Mouse (Mus musculus): ENCODE data around the gene Anks1. TPM values are rescaled to one million over a fixed set of nuclear protein-coding genes. Genes with fewer than 3 reads are reported as not detected.

The Anks1 gene
- polyA plus RNA-seq, 1 experiment from 2014 or later: 93.6 TPM

- Histone ChIP-seq H3K27ac (no peak overlapping the region), H3K36me3 (no peaks in the 10 kb centered on the region), H3K4me1 (peaks cover 5% of the 10 kb centered on the region; the same call in 1 of the 2 replicates), H3K27me3 (replicated peaks) (no peaks in the 10 kb centered on the region), H3K9ac (no peak overlapping the region), H3K9me3 (peaks cover 4% of the 10 kb centered on the region), H3K4me3 (no peak overlapping the region), H3K4me2 (replicated peaks) (no peak overlapping the region)
- ATAC-seq (ENCODE audit: low FRiP score, low read depth): no peak
- WGBS: 92% methylated on average over 13 of the region's 13 CpGs
Measured at GRCm38 (mm10) chr17:28097308-28097707, 188.2 kb downstream of the Anks1 start.

DNA sequence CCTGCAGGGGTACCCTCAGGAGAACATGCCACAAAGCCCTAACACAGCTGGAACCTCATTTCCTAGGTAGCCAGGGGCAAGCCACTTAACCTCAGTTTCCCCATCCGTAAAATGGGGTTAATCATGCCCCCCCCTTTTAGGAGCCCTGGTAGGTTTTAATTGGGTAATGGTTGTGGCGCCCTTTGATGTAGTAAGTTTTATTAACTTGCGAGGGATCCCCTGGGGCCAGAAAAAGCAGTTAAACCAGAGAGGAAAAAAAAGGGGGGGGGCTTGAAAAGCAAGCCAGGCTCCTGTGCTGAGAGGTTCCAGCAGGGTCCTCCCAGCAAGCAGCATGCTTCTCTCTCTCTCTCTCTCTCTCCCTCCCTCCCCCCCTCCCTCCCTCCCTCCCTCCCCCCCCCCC lies 190.0 kb downstream of the Anks1 start:
- Histone ChIP-seq H3K27me3 (replicated peaks) (no peaks in the 10 kb centered on the region), H3K27ac (no peak overlapping the region), H3K9me3 (peaks cover under 1% of the 10 kb centered on the region), H3K9ac (no peak overlapping the region), H3K36me3 (no peaks in the 10 kb centered on the region), H3K4me1 (peaks cover 6% of the 10 kb centered on the region; the same call in 1 of the 2 replicates), H3K4me3 (no peak overlapping the region), H3K4me2 (replicated peaks) (no peak overlapping the region)
- no peak for ATAC-seq (ENCODE audit: low FRiP score, low read depth)
- 21% methylated on average over 3 of the region's 3 CpGs for WGBS

- Histone ChIP-seq H3K27ac (0 out of 2 replicates have a peak overlapping the region, but pooled peaks have one; percentile 59), H3K9me3 (no peaks in the 10 kb centered on the region), H3K4me1 (peaks cover 6% of the 10 kb centered on the region; the same call in 1 of the 2 replicates), H3K4me2 (replicated peaks) (no peak overlapping the region), H3K4me3 (no peak overlapping the region), H3K9ac (no peak overlapping the region), H3K27me3 (replicated peaks) (no peaks in the 10 kb centered on the region), H3K36me3 (no peaks in the 10 kb centered on the region)
- WGBS: 87% methylated on average over 1 of the region's 1 CpGs
- no peak for ATAC-seq (ENCODE audit: low FRiP score, low read depth)
Measured at GRCm38 (mm10) chr17:28100669-28101068, 191.6 kb downstream of the Anks1 start.

DNA sequence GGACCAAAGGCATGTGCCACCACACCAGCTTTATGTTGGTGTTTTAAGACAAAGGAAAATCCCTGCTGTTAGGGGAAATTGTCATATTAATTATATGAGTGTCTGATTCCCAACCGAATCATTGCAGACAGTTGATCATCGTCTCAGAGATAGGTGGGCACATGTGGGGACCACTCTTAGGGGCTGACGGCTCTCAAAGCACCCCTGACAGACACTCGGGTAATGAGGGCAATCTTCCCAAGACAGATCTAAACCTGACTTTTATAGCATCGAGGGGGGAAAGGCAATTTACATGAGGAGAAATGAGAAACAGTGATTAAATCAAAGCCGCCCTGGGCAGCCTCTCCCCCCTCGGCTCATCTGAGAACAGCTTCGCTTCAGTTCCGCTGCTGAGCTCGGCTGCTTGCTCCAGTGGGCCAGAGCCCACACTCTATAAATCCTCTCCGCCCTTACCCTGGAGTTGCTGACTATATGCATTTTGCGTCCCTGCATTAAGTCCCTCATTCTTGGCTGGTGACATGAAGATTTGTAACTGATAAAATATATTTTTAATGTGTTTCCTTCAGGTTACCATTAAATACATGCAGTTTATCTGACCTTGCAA lies 192.3 kb downstream of the Anks1 start:
- H3K4me3 ChIP-seq: no peak overlapping the region
- no peaks in the 10 kb centered on the region for H3K36me3 ChIP-seq
- H3K27ac ChIP-seq: peak overlapping the region; percentile 59; the same call in 1 of the 2 replicates
- no peak overlapping the region for H3K4me2 ChIP-seq (replicated peaks)
- H3K9me3 ChIP-seq: no peaks in the 10 kb centered on the region
- H3K4me1 ChIP-seq: peaks cover 6% of the 10 kb centered on the region; the same call in 1 of the 2 replicates
- WGBS: 28% methylated on average over 12 of the region's 12 CpGs
- H3K9ac ChIP-seq: no peak overlapping the region
- no peaks in the 10 kb centered on the region for H3K27me3 ChIP-seq (replicated peaks)
- ATAC-seq (ENCODE audit: low FRiP score, low read depth): 0 out of 2 replicates have a peak, but pooled peaks have one; percentile 70

DNA sequence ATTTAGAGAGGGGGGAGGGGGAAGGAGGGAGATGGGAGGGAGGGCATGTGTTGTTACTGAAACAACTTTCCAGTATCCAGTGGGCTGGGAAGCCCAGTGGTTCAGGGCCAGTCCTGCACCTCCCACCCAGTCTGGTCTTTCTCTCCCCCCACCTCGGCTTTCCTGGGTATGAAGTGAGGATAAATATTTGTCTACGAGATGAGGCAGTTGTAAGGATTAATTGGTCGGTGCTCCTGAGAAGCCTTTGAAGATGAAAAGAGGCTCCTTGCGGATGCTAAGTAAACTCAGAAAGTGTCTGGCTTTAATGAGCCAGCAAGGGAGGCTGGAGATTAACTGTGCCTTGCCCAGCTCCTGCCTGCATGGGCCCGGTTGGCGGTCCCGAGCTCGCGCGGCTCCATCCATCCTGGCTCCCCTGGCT lies 192.8 kb downstream of the Anks1 start:
- WGBS: 22% methylated on average over 10 of the region's 10 CpGs

GRCm38 (mm10) chr17:28104416-28104815 lies 195.3 kb downstream of the Anks1 start:
- no peaks in the 10 kb centered on the region for H3K27me3 ChIP-seq (replicated peaks)

More for the DNA sequence above, 192.8 kb downstream of the Anks1 start:
- no peak for ATAC-seq (ENCODE audit: low FRiP score, low read depth)
- no peaks in the 10 kb centered on the region for H3K36me3 ChIP-seq
- H3K4me1 ChIP-seq: peaks cover 6% of the 10 kb centered on the region; the same call in 1 of the 2 replicates
- H3K9me3 ChIP-seq: no peaks in the 10 kb centered on the region
- no peak overlapping the region for H3K9ac ChIP-seq
- no peak overlapping the region for H3K4me3 ChIP-seq
- no peaks in the 10 kb centered on the region for H3K27me3 ChIP-seq (replicated peaks)
- peak overlapping the region; percentile 37; the same call in 1 of the 2 replicates for H3K27ac ChIP-seq
- H3K4me2 ChIP-seq (replicated peaks): no peak overlapping the region

DNA sequence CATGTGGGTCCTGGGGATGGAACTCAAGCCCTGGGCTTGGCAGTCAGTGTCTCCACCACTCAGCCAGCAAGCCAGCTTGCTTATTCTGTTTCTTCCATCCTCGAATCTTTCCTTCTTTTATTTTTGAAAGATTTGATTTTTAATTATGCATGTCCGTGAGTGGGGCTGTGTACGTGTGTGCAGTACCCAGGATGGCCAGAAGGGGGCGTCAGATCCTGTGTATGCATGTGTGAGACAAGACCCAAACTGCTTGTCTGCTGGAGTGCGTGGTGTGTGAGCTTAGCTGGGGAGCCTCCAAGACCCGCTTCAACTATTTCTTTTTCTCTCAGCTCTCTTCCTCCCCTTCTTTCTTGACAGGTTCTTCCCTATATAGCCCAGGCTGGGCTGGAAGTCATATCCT lies 197.2 kb downstream of the Anks1 start:
- H3K4me3 ChIP-seq: no peak overlapping the region
- no peaks in the 10 kb centered on the region for H3K9me3 ChIP-seq
- H3K27me3 ChIP-seq (replicated peaks): no peaks in the 10 kb centered on the region
- no peak for ATAC-seq (ENCODE audit: low FRiP score, low read depth)
- no peak overlapping the region for H3K4me2 ChIP-seq (replicated peaks)
- peaks cover 12% of the 10 kb centered on the region for H3K4me1 ChIP-seq
- H3K36me3 ChIP-seq: no peaks in the 10 kb centered on the region
- 80% methylated on average over 6 of the region's 6 CpGs for WGBS
- H3K9ac ChIP-seq: no peak overlapping the region
- no peak overlapping the region for H3K27ac ChIP-seq

More at GRCm38 (mm10) chr17:28104416-28104815, 195.3 kb downstream of the Anks1 start:
- Histone ChIP-seq H3K4me1 (peaks cover 12% of the 10 kb centered on the region), H3K4me3 (no peak overlapping the region), H3K9me3 (no peaks in the 10 kb centered on the region), H3K27ac (no peak overlapping the region), H3K36me3 (no peaks in the 10 kb centered on the region), H3K9ac (no peak overlapping the region), H3K4me2 (replicated peaks) (no peak overlapping the region)
- 88% methylated on average over 6 of the region's 6 CpGs for WGBS
- no peak for ATAC-seq (ENCODE audit: low FRiP score, low read depth)

DNA sequence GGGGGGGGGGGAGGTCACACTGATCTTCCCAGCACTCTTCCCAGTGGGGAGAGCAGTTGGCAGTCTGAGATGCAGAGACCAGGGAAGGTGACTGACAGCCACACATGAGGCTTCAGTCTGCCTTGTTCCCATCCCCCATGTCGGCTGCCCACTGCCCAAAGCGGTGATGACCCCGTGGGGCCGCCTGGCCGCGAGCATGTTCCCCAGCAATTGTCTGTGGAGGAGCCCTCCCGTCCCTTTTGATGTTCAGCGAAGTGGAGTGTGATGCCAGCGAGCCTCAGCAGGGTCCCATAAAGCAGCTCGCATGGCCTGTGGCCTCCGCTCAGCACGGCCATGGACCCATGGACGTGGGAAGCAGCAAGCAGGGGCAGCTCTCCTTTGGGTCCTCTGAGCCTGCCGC lies 198.2 kb downstream of the Anks1 start:
- Histone ChIP-seq H3K4me3 (no peak overlapping the region), H3K27ac (no peak overlapping the region; the same call in 1 of the 2 replicates), H3K27me3 (replicated peaks) (no peaks in the 10 kb centered on the region), H3K9me3 (no peaks in the 10 kb centered on the region), H3K9ac (no peak overlapping the region), H3K4me2 (replicated peaks) (peak overlapping the region; percentile 28; the same call in 1 of the 2 replicates), H3K36me3 (no peaks in the 10 kb centered on the region), H3K4me1 (peaks cover 8% of the 10 kb centered on the region)
- no peak for ATAC-seq (ENCODE audit: low FRiP score, low read depth)
- WGBS: 6% methylated on average over 14 of the region's 14 CpGs

GRCm38 (mm10) chr17:28112266-28112665 lies 203.2 kb downstream of the Anks1 start:
- peaks cover 9% of the 10 kb centered on the region for H3K4me1 ChIP-seq

More at GRCm38 (mm10) chr17:28112266-28112665, 203.2 kb downstream of the Anks1 start:
- H3K4me3 ChIP-seq: no peak overlapping the region
- H3K9me3 ChIP-seq: no peaks in the 10 kb centered on the region
- H3K36me3 ChIP-seq: no peaks in the 10 kb centered on the region
- no peak overlapping the region for H3K4me2 ChIP-seq (replicated peaks)
- no peaks in the 10 kb centered on the region for H3K27me3 ChIP-seq (replicated peaks)
- ATAC-seq (ENCODE audit: low FRiP score, low read depth): no peak
- H3K27ac ChIP-seq: no peak overlapping the region
- WGBS: 89% methylated on average over 8 of the region's 8 CpGs
- no peak overlapping the region for H3K9ac ChIP-seq

Other genes with a start within 250 kb of the Anks1 start
- 0.13 and 0.33 TPM in 2 replicates for gene Spdef, start 180.4 kb upstream of the Anks1 start, polyA plus RNA-seq (2016; fragmentation: Nextera tagmentation; extraction: Ambion mirVana)
- 11.5 and 12.1 TPM in 2 replicates for gene D17Wsu92e, start 88.7 kb upstream of the Anks1 start, polyA plus RNA-seq (2016; fragmentation: Nextera tagmentation; extraction: Ambion mirVana)
- gene Snrpc, start 71.2 kb upstream of the Anks1 start, polyA plus RNA-seq (2016; fragmentation: Nextera tagmentation; extraction: Ambion mirVana): 322 and 330 TPM in 2 replicates
- 7.8 TPM in 2 replicates for gene Uhrf1bp1, start 52.9 kb upstream of the Anks1 start, polyA plus RNA-seq (2016; fragmentation: Nextera tagmentation; extraction: Ambion mirVana)
- 83.8 and 96.5 TPM in 2 replicates for gene Taf11, start 538 bp downstream of the Anks1 start, polyA plus RNA-seq (2016; fragmentation: Nextera tagmentation; extraction: Ambion mirVana)
- gene Tcp11, start 171.3 kb downstream of the Anks1 start, polyA plus RNA-seq (2016; fragmentation: Nextera tagmentation; extraction: Ambion mirVana): 1.3 and 1.4 TPM in 2 replicates
- 6.8 and 7.3 TPM in 2 replicates for gene Scube3, start 232.8 kb downstream of the Anks1 start, polyA plus RNA-seq (2016; fragmentation: Nextera tagmentation; extraction: Ambion mirVana)

Data from neural tube, embryonic 12.5 days (tissue).